Mouse (Mus musculus) gastrocnemius, postnatal 36 days (tissue): Measurements from ENCODE around the gene Aff3. TPM values are rescaled to one million over a fixed set of nuclear protein-coding genes. Genes with fewer than 3 reads are reported as not detected.

ENCODE experiments used
- DNase-seq, 2 experiments: peaks; one replicate each; pipeline ENCODE4 v3.0.0; 2022
- intact Hi-C: fragments of 180-260 bp; cut with DNase I; formaldehyde crosslinking; loops from one replicate; pipeline ENCODE4 v1.15.1; 2025
- total RNA-seq, 2 experiments: library from RNA; stranded (reverse); gene quantifications; 2 replicates each; pipeline ENCODE4 v1.2.3; 2021

Aff3 gene
- total RNA-seq, 2 experiments from 2014 or later, result 1.8 to 1.9 TPM

- intact Hi-C loops, result no loop called here
- no peak for DNase-seq
Observed at GRCm38 (mm10) chr1:38307234-38307633, 357.5 kb downstream of the Aff3 start.

- no peak for DNase-seq
- intact Hi-C loops, result no loop called here
Observed at GRCm38 (mm10) chr1:38306146-38306545, 358.6 kb downstream of the Aff3 start.

- no peak for DNase-seq
- intact Hi-C loops, result no loop called here
Observed at GRCm38 (mm10) chr1:38304376-38304775, 360.4 kb downstream of the Aff3 start.

GRCm38 (mm10) chr1:38298291-38298690, 366.5 kb downstream of the Aff3 start:
- no peak for DNase-seq
- intact Hi-C loops, result no loop called here

- intact Hi-C loops, result no loop called here
Observed at GRCm38 (mm10) chr1:38294906-38295305, 369.8 kb downstream of the Aff3 start.

GRCm38 (mm10) chr1:38294336-38294695, 370.4 kb downstream of the Aff3 start:
- intact Hi-C loops, result no loop called here
- DNase-seq, result no peak

More at GRCm38 (mm10) chr1:38294906-38295305, 369.8 kb downstream of the Aff3 start:
- DNase-seq, result no peak

GRCm38 (mm10) chr1:38293671-38294335, 371.0 kb downstream of the Aff3 start:
- no peak for DNase-seq
- intact Hi-C loops, result no loop called here

- no peak for DNase-seq
- intact Hi-C loops, result no loop called here
Observed at GRCm38 (mm10) chr1:38292851-38293250, 371.9 kb downstream of the Aff3 start.

- intact Hi-C loops, result no loop called here
- no peak for DNase-seq
Observed at GRCm38 (mm10) chr1:38291915-38292314, 372.8 kb downstream of the Aff3 start.

- intact Hi-C loops, result no loop called here
- DNase-seq, result no peak
Observed at GRCm38 (mm10) chr1:38291497-38291896, 373.3 kb downstream of the Aff3 start.

- intact Hi-C loops, result no loop called here
- DNase-seq, result no peak
Observed at GRCm38 (mm10) chr1:38290881-38291280, 373.9 kb downstream of the Aff3 start.

GRCm38 (mm10) chr1:38289891-38290290, 374.9 kb downstream of the Aff3 start:
- intact Hi-C loops, result no loop called here
- no peak for DNase-seq

- no peak for DNase-seq
- intact Hi-C loops, result no loop called here
Observed at GRCm38 (mm10) chr1:38288716-38289115, 376.0 kb downstream of the Aff3 start.

GRCm38 (mm10) chr1:38286551-38286950, 378.2 kb downstream of the Aff3 start:
- intact Hi-C loops, result no loop called here
- DNase-seq, result no peak

- DNase-seq, result peak in 1 of 2 experiments; percentile 4
- intact Hi-C loops, result no loop called here
Observed at GRCm38 (mm10) chr1:38280549-38280948, 384.2 kb downstream of the Aff3 start.

GRCm38 (mm10) chr1:38271312-38271711, 393.4 kb downstream of the Aff3 start:
- DNase-seq, result no peak
- intact Hi-C loops, result no loop called here

GRCm38 (mm10) chr1:38268246-38269042, 396.3 kb downstream of the Aff3 start:
- DNase-seq, result no peak
- intact Hi-C loops, result no loop called here

GRCm38 (mm10) chr1:38263251-38263650, 401.5 kb downstream of the Aff3 start:
- DNase-seq, result no peak
- intact Hi-C loops, result no loop called here

- intact Hi-C loops, result no loop called here
- DNase-seq, result peak; percentile 34 to 48
Observed at GRCm38 (mm10) chr1:38262362-38263154, 402.2 kb downstream of the Aff3 start.

GRCm38 (mm10) chr1:38261076-38261475, 403.7 kb downstream of the Aff3 start:
- intact Hi-C loops, result no loop called here
- peak in 1 of 2 experiments; percentile 37 for DNase-seq
